8 mouse cellular contexts compared by ENCODE assay signal in genomic region chr15:12578276-12578675, GRCm38 (mm10).
DNase-seq lines count a peak whose midpoint lies in the region; TF ChIP-seq lines count a peak whose summit lies in the region.

No protein-coding gene starts in this region.

- TF ChIP-seq EP300 in MEL (IDR thresholded peaks at IDR 0.05; ENCODE audit: low read depth in 1 of 2, low read length in 2 of 2), result no peak

- no peak for TF ChIP-seq POLR2A in MEL (IDR thresholded peaks at IDR 0.05; ENCODE audit: control insufficient read depth in 1 of 2, insufficient read depth in 1 of 2, low read depth in 1 of 2, low read length in 2 of 2, poor library complexity in 1 of 2)

- H3K4me3 ChIP-seq in MEL (ENCODE audit: control insufficient read depth in 1 of 2, insufficient read depth in 1 of 2, low read depth in 2 of 2, low read length in 2 of 2), result no peak overlapping the region

- peak; percentile 91 to 95 (median 93) for TF ChIP-seq CTCF in MEL (IDR thresholded peaks at IDR 0.05 in 2 of 3, conservative IDR thresholded peaks at IDR 0.05 in 1 of 3; ENCODE audit: control insufficient read depth in 1 of 3, insufficient read depth in 1 of 3, low read depth in 2 of 3, low read length in 3 of 3, poor library complexity in 1 of 3, severe bottlenecking in 1 of 3)

- peaks cover 0 to 7% of the 10 kb centered on the region in 2 experiments; a peak in 3 of 4 replicates for H3K4me1 ChIP-seq in MEL (ENCODE audit: control insufficient read depth in 1 of 2, insufficient read depth in 2 of 2, low read length in 2 of 2)

- H3K79me2 ChIP-seq in MEL (ENCODE audit: control insufficient read depth, insufficient read depth, low read length, poor library complexity), result no peaks in the 10 kb centered on the region

- TF ChIP-seq RAD21 in MEL (IDR thresholded peaks at IDR 0.05; ENCODE audit: low read depth, low read length), result peak; percentile 82

- H3K27ac ChIP-seq in MEL (ENCODE audit: control insufficient read depth, low read depth, low read length), result no peak overlapping the region

- H3K36me3 ChIP-seq in MEL (ENCODE audit: control insufficient read depth in 1 of 2, insufficient read depth in 2 of 2, low read length in 2 of 2), result no peaks in the 10 kb centered on the region

- H3K9me3 ChIP-seq in MEL (replicated peaks; ENCODE audit: insufficient read depth, low read length), result no peaks in the 10 kb centered on the region

- peaks cover 0 to 7% of the 10 kb centered on the region in 2 experiments; a peak in 2 of 4 replicates for H3K27me3 ChIP-seq in MEL (ENCODE audit: control insufficient read depth in 1 of 2, insufficient read depth in 2 of 2, low read length in 2 of 2)

- DNase-seq in adrenal gland, adult (ENCODE audit: inconsistent age in 2 of 2, low spot score in 1 of 2), result peak; percentile 37 to 69
- DNase-seq in adrenal gland, adult 8-10 months, result no peak
- peak; percentile 84 for DNase-seq in MEL (ENCODE audit: low read depth, low spot score)
- peak; percentile 23 for DNase-seq in cerebellum, adult 9-11 months
- DNase-seq in frontal cortex, postnatal 25 days (ENCODE audit: low spot score in 2 of 2), result peak; percentile 54 to 61
- DNase-seq in layer of hippocampus, adult 18-20 months (ENCODE audit: low spot score in 2 of 2), result peak; percentile 50 to 81
- DNase-seq in lung, postnatal 4 days, result peak; percentile 35 to 48
- peak; percentile 84 for DNase-seq in right cerebral cortex, postnatal 4 days

- no peak overlapping the region for H3K9ac ChIP-seq in MEL (ENCODE audit: control insufficient read depth, low read depth, low read length, poor library complexity, severe bottlenecking)

TF ChIP-seq in MEL, 35 proteins besides CTCF, POLR2A, EP300 and RAD21:
- TF ChIP-seq ZC3H11A (IDR thresholded peaks at IDR 0.05; ENCODE audit: low read depth, low read length), result peak; percentile 78
- peak; percentile 85 for TF ChIP-seq SMC3 (IDR thresholded peaks at IDR 0.05; ENCODE audit: low read depth, low read length)
- TF ChIP-seq MAZ (IDR thresholded peaks at IDR 0.05; ENCODE audit: low read depth, low read length), result no peak
- TF ChIP-seq TBP (IDR thresholded peaks at IDR 0.05; ENCODE audit: low read depth, low read length), result 0 out of 2 replicates have a peak, but pooled peaks have one; percentile 13
